Mouse (Mus musculus) left cerebral cortex, adult 11 months (tissue): Measurements from ENCODE around the gene Syt16.
A peak's percentile ranks its signal among the peaks of the same experiment; 100 is the strongest.

Source experiments
- DNase-seq: peaks from one replicate; pipeline ENCODE4 v3.0.0; 2022; ENCODE audit warnings: low spot score

The Syt16 gene

GRCm38 (mm10) chr12:73997297-73998127 is at the start of gene Syt16:
TSS of gene Syt16 (plus strand) at chr12:73997661.
- DNase-seq: no peak

DNA sequence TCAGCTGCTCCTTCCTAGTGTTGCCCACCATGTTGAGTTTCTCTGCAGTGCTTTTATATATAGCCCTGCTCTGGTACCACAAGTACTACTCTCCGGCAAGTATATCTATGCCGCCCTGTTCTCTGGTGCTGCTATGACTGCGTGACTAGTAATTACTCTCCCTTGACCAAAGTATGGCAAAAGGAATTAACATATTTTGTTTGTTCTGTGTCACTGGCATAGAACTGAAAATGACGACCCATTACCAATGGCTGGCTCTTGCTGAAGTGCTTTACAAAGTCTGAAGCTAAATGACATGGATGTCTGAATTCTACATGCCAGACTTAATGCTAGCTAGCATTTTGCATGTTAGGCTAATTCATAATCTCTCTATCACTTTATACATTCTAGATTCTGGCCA is 49.0 kb upstream of the Syt16 start:
- DNase-seq: no peak

- no peak for DNase-seq
Observed at GRCm38 (mm10) chr12:73949318-73950058, 48.0 kb upstream of the Syt16 start.

- DNase-seq: no peak
Observed at GRCm38 (mm10) chr12:73952879-73953278, 44.6 kb upstream of the Syt16 start.

DNA sequence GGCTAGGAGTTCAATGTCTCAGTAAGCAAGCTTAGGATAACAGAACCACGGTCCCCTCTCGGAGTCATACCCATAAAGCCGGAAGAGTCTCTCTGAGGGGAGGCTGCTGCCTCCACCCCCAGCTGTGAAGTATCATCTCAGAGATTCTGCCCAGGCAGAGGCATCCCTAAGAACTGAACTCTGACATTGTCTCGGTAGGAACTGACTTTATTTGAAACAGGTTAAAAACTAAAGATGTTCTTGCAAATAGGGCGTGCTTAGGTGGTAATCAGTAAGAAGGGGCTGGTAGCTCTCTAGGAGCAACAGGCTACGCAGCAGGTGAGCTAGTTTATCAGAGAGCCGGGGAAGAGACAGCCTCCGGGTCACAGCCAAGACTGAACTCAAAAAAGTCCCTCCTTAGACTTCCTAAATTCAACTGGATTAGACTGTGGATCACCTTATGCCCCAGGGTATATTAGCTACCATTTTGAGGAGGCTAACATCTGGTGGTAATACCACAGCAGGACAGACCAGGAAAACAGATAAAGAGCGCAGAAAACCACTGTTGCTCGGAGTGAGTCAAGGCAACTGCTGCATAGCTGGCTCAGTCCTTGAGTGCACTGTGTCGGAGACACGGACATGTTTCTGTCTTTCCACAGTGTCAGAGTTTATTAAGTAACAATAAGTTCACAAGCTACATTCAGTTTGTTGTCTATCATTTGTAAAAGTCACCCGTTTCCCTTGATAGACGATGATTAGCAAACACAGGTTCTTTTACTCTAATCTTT is 43.9 kb upstream of the Syt16 start:
- no peak for DNase-seq

DNA sequence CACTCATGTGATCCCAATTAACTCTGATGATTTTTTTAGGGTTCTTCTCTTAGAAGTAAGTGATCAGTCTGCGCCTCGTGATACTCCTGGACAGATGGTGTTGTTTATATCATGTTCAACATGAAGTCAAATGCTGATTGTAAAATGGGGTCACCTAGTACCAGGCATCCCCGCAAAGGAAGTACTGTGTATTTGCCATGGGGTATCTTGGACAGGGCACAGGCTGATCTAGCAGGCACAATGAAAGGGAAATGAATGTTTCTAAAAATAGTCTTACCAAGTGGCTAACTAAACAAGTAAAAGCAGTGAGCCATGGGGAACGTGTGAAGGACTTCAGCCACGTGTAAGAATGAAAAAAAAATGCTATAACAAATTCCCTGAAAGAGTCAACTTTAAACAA is 42.7 kb upstream of the Syt16 start:
- DNase-seq: no peak

DNA sequence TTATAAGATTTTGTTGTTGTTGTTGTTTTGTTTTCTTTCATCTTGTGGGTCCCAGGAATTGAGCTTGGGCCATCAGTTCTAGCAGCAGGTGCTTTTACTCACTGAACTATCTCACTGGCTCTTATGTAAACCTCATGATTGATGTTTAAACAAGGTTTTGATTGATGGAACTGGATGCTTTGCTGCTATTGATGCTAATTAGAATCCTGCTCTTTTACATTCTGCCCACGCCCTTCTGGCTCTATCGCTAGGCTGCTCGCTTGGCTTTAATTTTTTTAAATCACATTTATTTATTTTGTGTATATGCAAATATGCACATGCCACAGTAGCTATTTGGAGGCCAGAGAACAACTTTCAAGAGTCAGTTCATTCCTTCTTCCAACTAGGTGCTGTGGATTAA is 39.8 kb upstream of the Syt16 start:
- DNase-seq: no peak

DNA sequence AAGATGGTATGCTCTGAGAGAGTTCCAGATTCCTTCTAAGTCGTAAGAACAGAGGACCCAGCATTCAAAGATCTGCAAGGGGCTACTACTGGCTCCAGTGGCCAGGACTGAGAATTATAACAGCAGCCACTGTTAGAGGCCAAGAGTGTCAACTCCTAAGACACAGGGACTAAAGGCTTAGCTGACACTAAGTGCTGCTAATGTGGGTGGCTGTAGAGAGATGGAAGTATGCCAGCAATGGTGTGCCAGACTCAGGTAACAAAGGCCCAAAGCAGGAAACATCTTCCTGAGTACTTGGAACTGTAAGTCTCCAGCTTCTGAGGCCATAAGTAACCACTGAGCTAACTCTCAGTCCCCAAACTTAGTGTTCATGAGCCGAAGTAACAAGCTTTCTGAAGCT is 38.6 kb upstream of the Syt16 start:
- DNase-seq: no peak

DNA sequence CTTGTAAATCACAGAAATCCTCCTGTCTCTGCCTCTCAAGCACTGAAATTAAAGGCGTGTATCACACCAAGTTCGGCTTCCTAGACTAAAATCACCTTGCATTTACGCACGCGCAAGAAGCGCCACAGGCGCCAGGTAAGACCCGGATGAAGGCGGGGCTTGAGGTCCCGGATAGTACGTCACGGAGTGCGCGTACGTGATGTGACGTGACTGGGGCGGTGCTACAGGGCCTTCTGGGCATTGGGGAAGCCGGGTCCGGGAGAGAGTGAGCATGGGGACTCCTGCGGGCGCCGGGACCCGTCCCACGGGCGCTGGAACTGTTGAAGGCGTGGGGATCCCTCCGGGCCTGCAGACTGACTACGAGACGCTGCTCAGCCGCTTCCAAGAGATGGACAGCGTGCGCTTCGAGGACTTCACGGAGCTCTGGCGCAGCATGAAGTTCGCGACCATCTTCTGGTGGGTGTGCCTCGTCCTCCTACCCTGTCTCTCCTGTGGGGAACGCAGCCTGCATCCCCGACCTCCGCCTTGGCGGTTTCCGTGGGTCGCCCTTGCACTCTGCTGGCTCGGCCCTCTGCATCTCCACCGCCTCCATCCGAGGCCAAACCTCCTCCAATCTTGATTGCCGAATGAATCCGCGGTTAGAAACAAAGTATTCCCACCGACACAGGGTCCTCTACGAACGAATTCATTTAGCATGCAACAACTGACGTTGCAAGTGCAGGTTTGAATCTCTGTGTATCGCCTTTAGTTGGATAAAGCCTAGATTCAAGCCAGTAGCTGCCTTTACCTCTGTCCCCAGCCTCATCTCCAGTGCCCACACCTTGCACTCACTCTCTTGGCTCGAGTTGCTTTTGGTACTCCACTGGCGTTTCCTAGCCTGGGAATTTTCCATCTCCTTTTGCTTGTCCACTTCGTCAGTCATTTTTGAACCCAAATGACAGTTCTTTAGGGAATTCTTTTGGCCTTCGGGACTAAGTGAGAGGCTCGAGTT is 32.9 kb upstream of the Syt16 start, which contains the start of gene Snapc1:
TSS of gene Snapc1 (plus strand) at position 191 of the 991 bp plus-strand sequence.
- peak; percentile 96 for DNase-seq

GRCm38 (mm10) chr12:73969142-73969541 is 28.3 kb upstream of the Syt16 start:
- no peak for DNase-seq

- DNase-seq: no peak
Observed at GRCm38 (mm10) chr12:73974584-73974983, 22.9 kb upstream of the Syt16 start.

- DNase-seq: no peak
Observed at GRCm38 (mm10) chr12:73978144-73978543, 19.3 kb upstream of the Syt16 start.

GRCm38 (mm10) chr12:73979667-73980066 is 17.8 kb upstream of the Syt16 start:
- no peak for DNase-seq

- peak; percentile 40 for DNase-seq
Observed at GRCm38 (mm10) chr12:73982533-73982932, 14.9 kb upstream of the Syt16 start.

DNA sequence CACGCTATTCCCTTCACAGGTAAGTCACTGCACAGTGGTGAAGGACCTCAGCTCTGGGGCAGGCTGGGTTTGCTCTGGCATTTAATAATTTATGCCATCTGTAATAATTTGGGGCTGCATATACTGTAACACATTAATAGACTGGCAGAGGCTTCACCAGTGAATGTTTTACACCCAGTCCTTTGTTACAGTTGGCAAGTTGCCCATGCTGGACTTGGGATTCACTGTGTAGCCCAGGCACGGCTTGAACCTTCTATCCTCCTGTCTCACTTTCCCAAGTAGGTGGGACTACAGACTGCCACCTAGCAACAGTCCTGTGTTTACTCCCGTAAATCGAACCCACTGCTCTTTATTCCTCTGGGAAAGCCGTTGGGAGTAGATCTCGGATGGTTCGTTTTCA is 11.2 kb upstream of the Syt16 start:
- no peak for DNase-seq

- no peak for DNase-seq
Observed at GRCm38 (mm10) chr12:73988393-73989008, 9.0 kb upstream of the Syt16 start.

GRCm38 (mm10) chr12:73989594-73989993 is 7.9 kb upstream of the Syt16 start:
- no peak for DNase-seq

- no peak for DNase-seq
Observed at GRCm38 (mm10) chr12:73996906-73997296, 560 bp upstream of the Syt16 start.

DNA sequence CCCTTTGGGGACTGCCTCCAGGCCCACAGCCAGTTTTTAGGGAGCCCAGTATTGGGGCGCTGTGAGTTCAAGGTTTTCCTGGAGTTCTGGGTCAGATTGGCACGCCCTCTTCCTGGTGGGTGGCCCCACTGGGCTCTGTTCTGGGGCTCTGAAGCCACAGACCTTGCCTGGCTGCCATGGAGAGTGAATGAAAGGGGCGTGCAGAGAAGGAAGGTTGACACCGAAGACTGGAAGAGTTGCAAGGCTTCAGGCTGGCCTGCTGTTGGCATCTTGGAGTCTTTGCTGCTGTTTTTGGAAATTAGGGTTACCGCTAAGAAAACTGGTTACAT is 631 bp downstream of the Syt16 start:
- DNase-seq: no peak

DNA sequence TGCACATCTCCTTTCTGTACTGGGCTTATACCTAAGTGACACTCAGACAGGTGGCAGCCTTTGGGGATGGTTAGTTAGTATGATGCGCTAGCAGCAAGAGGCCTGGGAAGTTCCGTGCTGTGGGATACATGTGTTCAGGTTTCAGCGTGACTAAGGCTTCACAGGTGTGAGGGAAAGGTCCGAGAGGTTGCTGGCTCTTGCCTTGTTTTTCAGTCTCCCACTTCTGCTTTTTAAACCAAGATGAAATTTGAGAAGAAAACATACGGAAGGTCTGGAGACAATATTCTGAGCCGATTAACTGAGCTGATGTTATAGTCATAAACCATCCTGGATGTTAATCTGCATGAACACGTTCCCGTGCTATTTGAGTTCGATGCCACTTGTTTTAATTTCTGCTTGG is 5.0 kb downstream of the Syt16 start:
- no peak for DNase-seq

GRCm38 (mm10) chr12:74009448-74009911 is 12.0 kb downstream of the Syt16 start:
- no peak for DNase-seq
